Mouse (Mus musculus): ENCODE measurements around the gene Zfp120. TPM values are rescaled to one million over a fixed set of nuclear protein-coding genes. Genes with fewer than 3 reads are reported as not detected.
"Not testable (repeated sequence)": the region's sequence is repeated elsewhere in the genome, so short reads cannot be mapped to it uniquely, and the experiment has no call there.

The Zfp120 gene
- 0.92 and 1.6 TPM in 2 replicates for polyA plus RNA-seq (2012; rRNA removed)

- DNase-seq, result peak; percentile 95
- H3K4me3 ChIP-seq (ENCODE audit: insufficient read depth, low read depth, low read length), result peak within 1 kb of the TSS; percentile 96
- TF ChIP-seq POLR2A (IDR thresholded peaks at IDR 0.05; ENCODE audit: low read depth, low read length) (no peak), CTCF (conservative IDR thresholded peaks at IDR 0.05; ENCODE audit: insufficient read depth, insufficient read length, low read depth, low read length) (no peak)
- H3K27me3 ChIP-seq (replicated peaks; ENCODE audit: control insufficient read depth, insufficient read depth, low read length), result no peaks in the 10 kb centered on the region
- no peaks in the 10 kb centered on the region for H3K36me3 ChIP-seq (ENCODE audit: control insufficient read depth, insufficient read depth, low read length)
- no peaks in the 10 kb centered on the region; the same call in 1 of the 2 replicates for H3K4me1 ChIP-seq (ENCODE audit: control insufficient read depth, insufficient read depth, low read length)
- peak within 1 kb of the TSS; percentile 51; the same call in 1 of the 2 replicates for H3K27ac ChIP-seq (ENCODE audit: insufficient read depth, low read depth, low read length)
- under 1% methylated on average over 13 of the region's 13 CpGs for WGBS
Observed at GRCm38 (mm10) chr2:150136435-150136897, at the start of gene Zfp120. Zfp120 (minus strand) TSS chr2:150136708.

GRCm38 (mm10) chr2:150181570-150181999, 45.1 kb upstream of the Zfp120 start, which contains the start of gene Gm14139:
Gm14139 (plus strand) TSS chr2:150181755.
- H3K36me3 ChIP-seq (ENCODE audit: control insufficient read depth, insufficient read depth, low read length); DNase-seq; H3K27me3 ChIP-seq (replicated peaks; ENCODE audit: control insufficient read depth, insufficient read depth, low read length); H3K4me1 ChIP-seq (ENCODE audit: control insufficient read depth, insufficient read depth, low read length); H3K4me3 ChIP-seq (ENCODE audit: insufficient read depth, low read depth, low read length); H3K27ac ChIP-seq (ENCODE audit: insufficient read depth, low read depth, low read length): not testable (repeated sequence)
- 83% methylated on average over 7 of the region's 7 CpGs for WGBS

GRCm38 (mm10) chr2:150181046-150181445, 44.5 kb upstream of the Zfp120 start:
- DNase-seq; H3K4me1 ChIP-seq (ENCODE audit: control insufficient read depth, insufficient read depth, low read length); H3K4me3 ChIP-seq (ENCODE audit: insufficient read depth, low read depth, low read length); H3K27ac ChIP-seq (ENCODE audit: insufficient read depth, low read depth, low read length); H3K36me3 ChIP-seq (ENCODE audit: control insufficient read depth, insufficient read depth, low read length); H3K27me3 ChIP-seq (replicated peaks; ENCODE audit: control insufficient read depth, insufficient read depth, low read length): not testable (repeated sequence)

GRCm38 (mm10) chr2:150179579-150179978, 43.1 kb upstream of the Zfp120 start, which contains the start of gene Gm10770:
Gm10770 (minus strand) TSS chr2:150179679.
- not testable (repeated sequence) for H3K27me3 ChIP-seq (replicated peaks; ENCODE audit: control insufficient read depth, insufficient read depth, low read length); H3K4me3 ChIP-seq (ENCODE audit: insufficient read depth, low read depth, low read length); H3K36me3 ChIP-seq (ENCODE audit: control insufficient read depth, insufficient read depth, low read length); H3K27ac ChIP-seq (ENCODE audit: insufficient read depth, low read depth, low read length); DNase-seq; H3K4me1 ChIP-seq (ENCODE audit: control insufficient read depth, insufficient read depth, low read length)
- WGBS, result 76% methylated on average over 4 of the region's 4 CpGs

- Histone ChIP-seq H3K4me1 (ENCODE audit: control insufficient read depth, insufficient read depth, low read length) (no peaks in the 10 kb centered on the region), H3K27ac (ENCODE audit: insufficient read depth, low read depth, low read length) (no peak overlapping the region), H3K36me3 (ENCODE audit: control insufficient read depth, insufficient read depth, low read length) (no peaks in the 10 kb centered on the region), H3K4me3 (ENCODE audit: insufficient read depth, low read depth, low read length) (no peak overlapping the region), H3K27me3 (replicated peaks; ENCODE audit: control insufficient read depth, insufficient read depth, low read length) (no peaks in the 10 kb centered on the region)
- TF ChIP-seq CTCF (conservative IDR thresholded peaks at IDR 0.05; ENCODE audit: insufficient read depth, insufficient read length, low read depth, low read length), result no peak
- no peak for TF ChIP-seq POLR2A (IDR thresholded peaks at IDR 0.05; ENCODE audit: low read depth, low read length)
- no peak for DNase-seq
Observed at GRCm38 (mm10) chr2:150173833-150174232, 37.3 kb upstream of the Zfp120 start.

GRCm38 (mm10) chr2:150166703-150167102, 30.2 kb upstream of the Zfp120 start:
- Histone ChIP-seq H3K27me3 (replicated peaks; ENCODE audit: control insufficient read depth, insufficient read depth, low read length) (no peaks in the 10 kb centered on the region), H3K36me3 (ENCODE audit: control insufficient read depth, insufficient read depth, low read length) (no peaks in the 10 kb centered on the region), H3K4me3 (ENCODE audit: insufficient read depth, low read depth, low read length) (no peak overlapping the region), H3K4me1 (ENCODE audit: control insufficient read depth, insufficient read depth, low read length) (no peaks in the 10 kb centered on the region), H3K27ac (ENCODE audit: insufficient read depth, low read depth, low read length) (no peak overlapping the region)
- no peak for TF ChIP-seq POLR2A (IDR thresholded peaks at IDR 0.05; ENCODE audit: low read depth, low read length)
- no peak for TF ChIP-seq CTCF (conservative IDR thresholded peaks at IDR 0.05; ENCODE audit: insufficient read depth, insufficient read length, low read depth, low read length)
- no peak for DNase-seq

GRCm38 (mm10) chr2:150132773-150133172, 3.7 kb downstream of the Zfp120 start:
- WGBS, result 82% methylated on average over 2 of the region's 2 CpGs
- Histone ChIP-seq H3K27ac (ENCODE audit: insufficient read depth, low read depth, low read length) (no peak overlapping the region), H3K36me3 (ENCODE audit: control insufficient read depth, insufficient read depth, low read length) (no peaks in the 10 kb centered on the region; the same call in none of the 2 replicates), H3K27me3 (replicated peaks; ENCODE audit: control insufficient read depth, insufficient read depth, low read length) (no peaks in the 10 kb centered on the region; the same call in 1 of the 2 replicates), H3K4me3 (ENCODE audit: insufficient read depth, low read depth, low read length) (no peak overlapping the region), H3K4me1 (ENCODE audit: control insufficient read depth, insufficient read depth, low read length) (no peaks in the 10 kb centered on the region; the same call in 1 of the 2 replicates)
- TF ChIP-seq CTCF (conservative IDR thresholded peaks at IDR 0.05; ENCODE audit: insufficient read depth, insufficient read length, low read depth, low read length) (no peak), POLR2A (IDR thresholded peaks at IDR 0.05; ENCODE audit: low read depth, low read length) (no peak)
- DNase-seq, result no peak

GRCm38 (mm10) chr2:150132002-150132401, 4.5 kb downstream of the Zfp120 start:
- WGBS, result 77% methylated on average over 1 of the region's 1 CpGs
- not testable (repeated sequence) for H3K36me3 ChIP-seq (ENCODE audit: control insufficient read depth, insufficient read depth, low read length); DNase-seq; H3K27me3 ChIP-seq (replicated peaks; ENCODE audit: control insufficient read depth, insufficient read depth, low read length); H3K27ac ChIP-seq (ENCODE audit: insufficient read depth, low read depth, low read length); H3K4me3 ChIP-seq (ENCODE audit: insufficient read depth, low read depth, low read length); H3K4me1 ChIP-seq (ENCODE audit: control insufficient read depth, insufficient read depth, low read length)
